Mouse (Mus musculus): ENCODE results near the gene Fam227a. TPM values are rescaled to one million over a fixed set of nuclear protein-coding genes. Genes with fewer than 3 reads are reported as not detected.
A peak's percentile ranks its signal among the peaks of the same experiment; 100 is the strongest.

The Fam227a gene
- polyA plus RNA-seq, 2 experiments = 1.3 to 7.9 TPM

DNA sequence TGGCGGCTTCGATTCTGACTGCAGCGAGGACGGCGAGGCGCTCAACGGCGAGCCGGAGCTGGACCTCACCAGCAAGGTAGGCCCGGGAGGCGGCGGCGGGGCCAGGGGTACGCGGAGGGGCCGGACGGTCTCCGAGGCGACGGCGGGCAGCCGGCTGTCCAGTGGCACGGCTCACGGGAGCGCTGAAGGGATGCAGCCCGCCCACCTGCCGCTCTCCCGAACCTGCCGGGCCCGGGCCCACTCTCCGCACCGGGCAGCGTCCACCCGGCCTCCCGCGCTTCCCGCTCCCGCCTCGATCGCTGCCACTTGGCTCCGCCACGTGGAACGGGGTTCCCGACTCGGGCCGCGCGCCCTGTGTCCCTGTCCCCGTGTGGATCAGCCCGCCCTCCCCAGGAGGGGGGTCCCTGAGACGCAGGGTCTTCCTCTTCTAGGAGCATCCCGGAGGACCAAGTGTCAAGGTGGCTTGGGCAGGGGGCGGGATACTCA lies 32.3 kb upstream of the Fam227a start:
- Histone ChIP-seq H3K4me3 (replicated peaks; ENCODE audit: low read length) (peak overlapping the region; percentile 90), H3K4me2 (replicated peaks; ENCODE audit: low read depth, low read length, severe bottlenecking) (peak overlapping the region; percentile 89), H3K9ac (ENCODE audit: low read depth, low read length, severe bottlenecking) (peak overlapping the region; percentile 87), H3K27me3 (ENCODE audit: control insufficient read depth, insufficient read depth, low read length) (no peaks in the 10 kb centered on the region), H3K36me3 (ENCODE audit: control insufficient read depth, insufficient read depth, low read length) (peaks cover 8% of the 10 kb centered on the region), H3K27ac (replicated peaks; ENCODE audit: low read depth, low read length) (peak overlapping the region; percentile 84), H3K4me1 (ENCODE audit: control insufficient read depth, insufficient read depth, low read length) (peaks cover 27% of the 10 kb centered on the region), H3K9me3 (ENCODE audit: control insufficient read depth, low read length) (no peaks in the 10 kb centered on the region)
- no peak for TF ChIP-seq POLR2A (IDR thresholded peaks at IDR 0.05; ENCODE audit: borderline replicate concordance, extremely low read depth, insufficient read depth, insufficient read length)
- ATAC-seq (ENCODE audit: low FRiP score, low read depth) (no peak; the same call in 1 of the 2 replicates), DNase-seq (ENCODE audit: low spot score) (no peak)
- 0% methylated on average over 24 of the region's 53 CpGs for WGBS

DNA sequence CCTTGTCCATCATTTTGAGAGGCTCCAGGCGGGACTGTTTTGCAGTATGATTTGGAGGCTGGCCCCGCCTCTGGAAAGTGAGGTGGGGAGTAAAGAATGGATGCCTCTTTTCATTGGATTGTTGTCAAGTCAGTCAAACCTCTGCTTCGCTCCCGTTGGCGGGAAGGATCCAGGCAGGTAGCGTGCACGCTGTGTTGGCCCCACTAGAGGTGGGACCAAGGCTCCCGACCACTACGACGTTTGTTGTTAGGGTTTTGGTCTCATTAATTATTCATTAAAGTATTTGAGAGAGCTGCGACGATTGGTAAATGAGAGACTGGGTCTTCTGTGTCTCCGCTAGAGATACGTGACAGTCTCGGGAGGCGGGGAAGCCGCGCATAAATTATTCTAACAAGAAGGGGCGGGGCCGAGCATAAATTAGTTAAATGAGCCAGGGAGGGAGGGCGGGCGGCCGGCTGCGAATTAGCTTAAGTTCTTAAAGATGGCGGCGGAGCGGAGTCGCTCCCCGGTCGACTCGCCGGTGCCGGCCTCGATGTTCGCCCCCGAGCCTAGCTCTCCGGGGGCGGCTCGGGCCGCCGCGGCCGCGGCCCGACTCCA lies 31.8 kb upstream of the Fam227a start, which contains the start of gene Gtpbp1:
Gtpbp1 (plus strand) TSS at position 420 of the 597 bp plus-strand sequence.
- DNase-seq (ENCODE audit: low spot score) (peak; percentile 100), ATAC-seq (ENCODE audit: low FRiP score, low read depth) (peak; percentile 94)
- H3K9me3 ChIP-seq (ENCODE audit: control insufficient read depth, low read length) = no peaks in the 10 kb centered on the region
- peak within 1 kb of the TSS; percentile 84 for H3K27ac ChIP-seq (replicated peaks; ENCODE audit: low read depth, low read length)
- no peaks in the 10 kb centered on the region for H3K27me3 ChIP-seq (ENCODE audit: control insufficient read depth, insufficient read depth, low read length)
- peak within 1 kb of the TSS; percentile 89 for H3K4me2 ChIP-seq (replicated peaks; ENCODE audit: low read depth, low read length, severe bottlenecking)
- peak within 1 kb of the TSS; percentile 87 for H3K9ac ChIP-seq (ENCODE audit: low read depth, low read length, severe bottlenecking)
- 0 out of 2 replicates have a peak, but pooled peaks have one; percentile 64 for TF ChIP-seq POLR2A (IDR thresholded peaks at IDR 0.05; ENCODE audit: borderline replicate concordance, extremely low read depth, insufficient read depth, insufficient read length)
- H3K4me1 ChIP-seq (ENCODE audit: control insufficient read depth, insufficient read depth, low read length) = peaks cover 32% of the 10 kb centered on the region
- peak within 1 kb of the TSS; percentile 90 for H3K4me3 ChIP-seq (replicated peaks; ENCODE audit: low read length)
- WGBS = under 1% methylated on average over 41 of the region's 45 CpGs
- peaks cover 7% of the 10 kb centered on the region for H3K36me3 ChIP-seq (ENCODE audit: control insufficient read depth, insufficient read depth, low read length)

DNA sequence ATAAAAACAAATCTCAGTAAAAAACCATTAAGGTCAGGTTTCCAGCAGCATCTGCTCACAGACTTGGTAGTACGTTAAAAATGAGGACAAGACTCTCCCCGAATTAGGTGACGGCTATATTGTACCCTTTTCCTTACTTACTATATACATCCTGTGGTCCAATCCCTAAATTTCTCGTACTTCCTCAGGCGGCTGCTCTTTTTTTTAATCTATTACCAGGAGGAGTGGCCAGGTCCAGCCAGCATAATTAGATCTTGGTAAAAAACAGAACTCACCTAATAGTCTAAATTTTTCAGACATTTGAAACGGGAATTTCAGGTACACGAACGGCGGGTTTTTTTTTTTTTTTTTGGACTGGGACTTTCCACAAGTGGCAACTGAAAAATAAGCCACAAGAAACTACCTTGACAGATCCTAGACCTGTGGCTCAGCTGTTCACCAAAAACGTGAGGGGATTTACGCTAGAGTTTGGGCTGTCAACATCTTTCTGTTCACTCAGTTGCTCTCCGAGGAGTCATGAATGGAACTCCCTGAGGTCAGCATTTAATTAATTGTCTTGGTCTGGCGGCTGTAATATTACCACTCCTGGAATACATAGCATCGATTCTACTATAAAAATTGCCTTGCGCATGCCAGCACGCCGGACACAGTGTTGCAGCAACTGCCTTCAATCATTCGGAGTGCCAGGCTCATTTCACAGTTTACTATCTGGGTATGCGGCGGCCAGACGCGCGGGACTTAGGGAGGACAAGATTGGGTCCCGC lies 31.1 kb upstream of the Fam227a start:
- Histone ChIP-seq H3K4me2 (replicated peaks; ENCODE audit: low read depth, low read length, severe bottlenecking) (peak overlapping the region; percentile 72), H3K4me3 (replicated peaks; ENCODE audit: low read length) (peak overlapping the region; percentile 90), H3K36me3 (ENCODE audit: control insufficient read depth, insufficient read depth, low read length) (peaks cover 6% of the 10 kb centered on the region), H3K9ac (ENCODE audit: low read depth, low read length, severe bottlenecking) (no peak overlapping the region), H3K4me1 (ENCODE audit: control insufficient read depth, insufficient read depth, low read length) (peaks cover 39% of the 10 kb centered on the region), H3K27me3 (ENCODE audit: control insufficient read depth, insufficient read depth, low read length) (no peaks in the 10 kb centered on the region), H3K9me3 (ENCODE audit: control insufficient read depth, low read length) (no peaks in the 10 kb centered on the region), H3K27ac (replicated peaks; ENCODE audit: low read depth, low read length) (no peak overlapping the region)
- no peak for TF ChIP-seq POLR2A (IDR thresholded peaks at IDR 0.05; ENCODE audit: borderline replicate concordance, extremely low read depth, insufficient read depth, insufficient read length)
- DNase-seq (ENCODE audit: low spot score) = no peak
- ATAC-seq (ENCODE audit: low FRiP score, low read depth) = no peak
- WGBS = 11% methylated on average over 24 of the region's 24 CpGs

DNA sequence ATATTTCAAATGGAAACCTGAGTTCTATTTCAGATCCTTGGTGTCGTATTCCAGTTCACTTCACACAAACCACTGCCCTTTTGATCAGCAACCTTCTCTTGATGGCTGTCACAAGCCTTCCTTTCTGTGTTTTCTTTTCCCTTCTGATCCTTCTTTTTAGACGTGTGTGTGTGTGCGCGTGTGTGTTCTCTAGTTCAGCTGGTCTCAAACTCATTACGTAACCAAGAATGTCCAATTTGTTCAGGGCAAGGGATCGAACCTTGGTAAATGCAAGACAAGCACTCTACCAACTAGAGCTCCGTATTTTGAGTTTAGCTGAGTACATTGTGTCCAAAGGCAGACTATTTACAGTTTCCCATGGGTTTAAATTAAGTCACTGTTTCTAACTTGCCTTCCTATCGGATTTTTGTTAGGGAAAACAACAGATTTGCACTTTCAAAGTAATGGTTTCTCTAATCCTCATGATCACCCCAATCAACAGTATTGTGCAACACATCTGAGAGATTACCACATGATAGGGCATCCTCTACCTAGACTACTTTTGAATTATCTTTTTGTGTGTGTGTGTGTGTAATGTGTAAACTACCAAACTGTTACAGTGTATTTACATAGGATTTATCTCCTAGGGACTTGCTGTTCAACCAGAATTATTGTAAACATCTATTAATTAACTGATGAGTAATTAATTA lies 29.7 kb upstream of the Fam227a start:
- H3K36me3 ChIP-seq (ENCODE audit: control insufficient read depth, insufficient read depth, low read length) = no peaks in the 10 kb centered on the region
- H3K27ac ChIP-seq (replicated peaks; ENCODE audit: low read depth, low read length) = peak overlapping the region; percentile 96
- no peak for DNase-seq (ENCODE audit: low spot score)
- no peak for TF ChIP-seq POLR2A (IDR thresholded peaks at IDR 0.05; ENCODE audit: borderline replicate concordance, extremely low read depth, insufficient read depth, insufficient read length)
- H3K9me3 ChIP-seq (ENCODE audit: control insufficient read depth, low read length) = no peaks in the 10 kb centered on the region
- H3K4me2 ChIP-seq (replicated peaks; ENCODE audit: low read depth, low read length, severe bottlenecking) = peak overlapping the region; percentile 81
- H3K9ac ChIP-seq (ENCODE audit: low read depth, low read length, severe bottlenecking) = peak overlapping the region; percentile 91
- H3K27me3 ChIP-seq (ENCODE audit: control insufficient read depth, insufficient read depth, low read length) = no peaks in the 10 kb centered on the region
- 3% methylated on average over 8 of the region's 8 CpGs for WGBS
- H3K4me1 ChIP-seq (ENCODE audit: control insufficient read depth, insufficient read depth, low read length) = peaks cover 52% of the 10 kb centered on the region
- H3K4me3 ChIP-seq (replicated peaks; ENCODE audit: low read length) = peak overlapping the region; percentile 93
- no peak for ATAC-seq (ENCODE audit: low FRiP score, low read depth)
